Mouse (Mus musculus): ENCODE results near the gene Gm49361.

GRCm38 (mm10) chr14:57772157-57772815, 26.4 kb upstream of the Gm49361 start:
- TF ChIP-seq EP300 (IDR thresholded peaks at IDR 0.05; ENCODE audit: low read depth) (no peak), CTCF (IDR thresholded peaks at IDR 0.05; ENCODE audit: low read depth) (no peak)
